Mouse (Mus musculus) limb, embryonic 14.5 days (tissue): ENCODE results near the gene Ppp6r2. TPM values are rescaled to one million over a fixed set of nuclear protein-coding genes. Genes with fewer than 3 reads are reported as not detected.

Experiments
- ATAC-seq: fragments of 200-750 bp; cut with Nextera tagmentation; 2 replicates; pipeline ENCODE4 v1.8.0; 2017; ENCODE audit warnings: low read depth, moderate number of reproducible peaks, moderate TSS enrichment; ENCODE audit not compliant: low FRiP score
- DNase-seq: peaks from one replicate; pipeline ENCODE4 v3.0.0-alpha.2; 2015; ENCODE audit warnings: low spot score
- H3K27ac ChIP-seq: fragments of 300-500 bp; sonication (generic); replicated peaks from 2 replicates; pipeline ENCODE4 v1.5.1; 2014; ENCODE audit warnings: low read depth, mild to moderate bottlenecking, low read length, moderate library complexity, mixed read lengths
- H3K27me3 ChIP-seq: fragments of 300-500 bp; sonication (generic); 2 replicates; pipeline ENCODE4 v1.6.1; 2014; ENCODE audit warnings: low read length, mixed read lengths; ENCODE audit not compliant: control insufficient read depth, insufficient read depth
- H3K36me3 ChIP-seq: fragments of 300-500 bp; sonication (generic); 2 replicates; pipeline ENCODE4 v1.6.1; 2014; ENCODE audit warnings: mild to moderate bottlenecking, low read length, moderate library complexity, mixed read lengths; ENCODE audit not compliant: control insufficient read depth, insufficient read depth
- H3K4me1 ChIP-seq: fragments of 300-500 bp; sonication (generic); 2 replicates; pipeline ENCODE4 v1.6.1; 2014; ENCODE audit warnings: antibody characterized with exemption, low read length, mixed read lengths; ENCODE audit not compliant: control insufficient read depth, insufficient read depth
- H3K4me2 ChIP-seq: fragments of 300-500 bp; sonication (generic); replicated peaks from 2 replicates; pipeline ENCODE4 v1.6.1; 2014; ENCODE audit warnings: low read depth, mild to moderate bottlenecking, low read length, moderate library complexity; ENCODE audit not compliant: severe bottlenecking
- H3K4me3 ChIP-seq: fragments of 300-500 bp; sonication (generic); replicated peaks from 2 replicates; pipeline ENCODE4 v1.5.1; 2014; ENCODE audit warnings: low read length
- H3K9ac ChIP-seq: fragments of 300-500 bp; sonication (generic); 2 replicates; pipeline ENCODE4 v1.6.1; 2014; ENCODE audit warnings: mild to moderate bottlenecking, low read depth, low read length, moderate library complexity; ENCODE audit not compliant: severe bottlenecking
- H3K9me3 ChIP-seq: fragments of 300-500 bp; sonication (generic); 2 replicates; pipeline ENCODE4 v1.6.1; 2016; ENCODE audit warnings: low read length; ENCODE audit not compliant: control insufficient read depth
- POLR2A ChIP-seq: fragments of 200-500 bp; IDR thresholded peaks from 2 replicates; pipeline ENCODE4 v1.8.0; 2012; ENCODE audit warnings: inconsistent platforms, mild to moderate bottlenecking, moderate library complexity, borderline replicate concordance; ENCODE audit not compliant: insufficient read depth, insufficient read length; ENCODE audit errors: extremely low read depth
- WGBS: fragments of 180-500 bp; shearing (Covaris S2); extraction: QIAGEN DNeasy Blood & Tissue Kit; methylation state at CpG from one replicate; pipeline ENCODE4 v1.1.7; 2014; 5-methylcytosine and 5-hydroxymethylcytosine counted together
- polyA plus RNA-seq, 2 experiments: library from polyadenylated mRNA; depleted of rRNA in 1 of 2; stranded (reverse) in 1 of 2; unstranded in 1 of 2; fragments of >200 nt; fragmentation: Nextera tagmentation in 1 of 2; extraction: Ambion mirVana in 1 of 2; gene quantifications; 2 replicates each; pipeline versions ENCODE4 v1.2.1 to v1.2.3; 2012 to 2014

Gene Ppp6r2
- polyA plus RNA-seq, 2 experiments: 28.3 to 71.5 TPM

DNA sequence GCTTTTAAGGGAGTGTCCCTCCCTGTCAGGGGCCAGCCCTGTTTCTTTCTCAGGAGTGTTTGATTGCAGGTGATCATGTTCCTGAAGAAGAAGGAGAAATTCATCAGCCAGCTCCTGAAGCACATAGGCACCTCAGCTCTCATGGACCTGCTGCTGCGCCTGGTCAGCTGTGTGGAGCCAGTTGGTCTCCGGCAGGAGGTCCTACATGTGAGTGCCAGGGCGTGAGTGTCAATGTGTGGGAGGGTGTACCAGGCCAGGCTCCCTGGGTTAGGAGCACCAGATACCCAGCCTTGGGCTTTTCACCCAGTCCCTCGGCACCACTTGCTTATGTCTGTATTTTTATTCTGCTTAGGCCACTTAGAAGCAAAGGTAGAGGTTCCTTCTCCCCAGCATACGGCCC lies 47.6 kb downstream of the Ppp6r2 start:
- H3K36me3 ChIP-seq: peaks cover 45% of the 10 kb centered on the region
- H3K27me3 ChIP-seq: no peaks in the 10 kb centered on the region
- no peak overlapping the region for H3K4me3 ChIP-seq
- no peak for TF ChIP-seq POLR2A
- H3K27ac ChIP-seq: no peak overlapping the region
- 91% methylated on average over 5 of the region's 5 CpGs for WGBS
- H3K4me1 ChIP-seq: no peaks in the 10 kb centered on the region
- H3K9ac ChIP-seq: no peak overlapping the region
- ATAC-seq (no peak), DNase-seq (no peak)
- no peak overlapping the region for H3K4me2 ChIP-seq
- H3K9me3 ChIP-seq: no peaks in the 10 kb centered on the region

DNA sequence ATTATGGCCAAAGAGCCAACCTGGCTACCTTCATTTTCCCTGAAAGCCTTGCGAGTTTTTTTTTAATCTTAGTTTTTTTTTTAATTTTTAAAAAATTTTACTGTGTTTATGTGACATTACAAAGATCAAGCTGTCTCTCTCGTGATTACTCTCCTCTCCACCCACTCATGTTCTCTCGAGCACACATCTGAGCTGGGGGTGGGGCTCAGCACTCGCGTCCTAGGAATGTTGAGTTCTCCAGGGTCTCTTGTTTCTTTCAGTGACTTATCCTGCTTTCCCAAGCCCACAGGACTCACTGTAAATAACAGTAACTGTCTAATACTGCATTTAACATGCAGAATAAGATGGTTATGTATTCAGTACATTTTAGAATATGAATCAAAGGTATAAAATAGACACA lies 53.1 kb downstream of the Ppp6r2 start:
- ATAC-seq (no peak), DNase-seq (no peak)
- Histone ChIP-seq H3K4me3 (no peak overlapping the region), H3K36me3 (peaks cover 65% of the 10 kb centered on the region), H3K4me1 (no peaks in the 10 kb centered on the region), H3K4me2 (no peak overlapping the region), H3K9me3 (no peaks in the 10 kb centered on the region), H3K9ac (no peak overlapping the region), H3K27me3 (no peaks in the 10 kb centered on the region), H3K27ac (no peak overlapping the region)
- no peak for TF ChIP-seq POLR2A
- 82% methylated on average over 5 of the region's 5 CpGs for WGBS

DNA sequence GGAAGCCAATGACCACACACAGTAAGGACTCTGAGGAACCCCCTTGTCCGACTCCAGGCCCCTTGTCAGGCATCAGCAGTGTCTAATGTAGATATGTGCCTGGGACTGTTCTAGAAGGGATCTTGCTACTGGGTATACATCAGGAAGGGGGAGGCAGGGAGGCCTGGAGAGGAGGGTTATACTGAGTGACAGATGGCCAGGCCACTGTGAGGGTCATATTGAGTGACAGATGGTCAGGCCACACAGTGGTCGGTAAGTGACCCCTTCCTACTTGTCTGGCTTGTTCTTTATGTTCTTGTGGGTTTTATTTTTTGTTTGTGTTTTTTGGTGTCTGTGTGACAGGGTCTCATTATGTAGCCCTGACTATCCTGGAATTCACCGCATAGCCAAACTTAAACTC lies 64.1 kb downstream of the Ppp6r2 start:
- Histone ChIP-seq H3K4me1 (no peaks in the 10 kb centered on the region), H3K9me3 (no peaks in the 10 kb centered on the region), H3K9ac (no peak overlapping the region), H3K4me3 (no peak overlapping the region), H3K36me3 (peaks cover 72% of the 10 kb centered on the region), H3K27ac (no peak overlapping the region), H3K27me3 (no peaks in the 10 kb centered on the region), H3K4me2 (no peak overlapping the region)
- ATAC-seq: no peak
- no peak for TF ChIP-seq POLR2A
- 86% methylated on average over 3 of the region's 3 CpGs for WGBS
- DNase-seq: no peak

DNA sequence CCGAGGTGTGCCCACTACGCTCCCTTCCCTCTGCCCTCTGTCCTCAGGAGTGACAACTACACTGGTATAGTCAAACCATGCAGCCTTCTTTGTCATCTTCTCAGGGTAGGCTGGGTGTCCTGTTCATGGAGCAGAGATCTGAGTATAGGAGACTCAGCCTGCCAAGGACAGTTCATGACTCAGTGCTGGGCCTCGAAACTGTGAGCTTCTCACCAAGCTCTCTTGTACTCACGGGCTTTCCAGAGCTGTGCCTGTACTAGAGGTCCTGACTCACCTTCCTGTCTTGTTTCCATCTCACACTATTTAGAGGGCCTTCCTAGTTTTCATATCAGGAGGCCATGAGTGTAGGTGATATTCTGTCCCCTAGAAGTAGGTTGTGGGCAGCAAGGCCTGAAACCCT lies 66.0 kb downstream of the Ppp6r2 start:
- 92% methylated on average over 4 of the region's 4 CpGs for WGBS
- TF ChIP-seq POLR2A: no peak
- Histone ChIP-seq H3K27me3 (no peaks in the 10 kb centered on the region), H3K4me2 (no peak overlapping the region), H3K9me3 (no peaks in the 10 kb centered on the region), H3K36me3 (peaks cover 78% of the 10 kb centered on the region), H3K9ac (no peak overlapping the region), H3K4me1 (no peaks in the 10 kb centered on the region), H3K4me3 (no peak overlapping the region), H3K27ac (no peak overlapping the region)
- no peak for DNase-seq
- ATAC-seq: no peak

DNA sequence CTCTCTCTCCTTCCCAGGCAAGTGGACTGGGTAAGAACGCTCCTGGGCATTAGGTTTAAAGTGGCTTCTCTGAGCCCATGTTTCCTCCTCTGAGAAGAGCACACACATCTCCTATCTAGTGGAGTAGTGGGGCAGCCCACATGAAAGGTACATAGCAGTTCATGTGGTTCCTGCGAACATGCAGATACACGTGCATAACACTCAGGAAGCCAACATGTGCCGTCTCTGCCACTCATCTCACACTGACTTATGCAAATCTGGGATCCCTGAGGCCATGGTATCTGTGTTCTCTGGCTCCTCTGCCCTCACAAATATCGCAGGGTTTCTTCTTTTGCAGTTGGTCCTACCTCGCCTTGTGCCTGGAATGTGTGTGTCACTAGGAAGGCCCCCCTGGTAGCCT lies 71.2 kb downstream of the Ppp6r2 start:
- H3K4me1 ChIP-seq: no peaks in the 10 kb centered on the region
- H3K36me3 ChIP-seq: peaks cover 89% of the 10 kb centered on the region
- 83% methylated on average over 6 of the region's 6 CpGs for WGBS
- no peak overlapping the region for H3K4me3 ChIP-seq
- no peaks in the 10 kb centered on the region for H3K9me3 ChIP-seq
- TF ChIP-seq POLR2A: no peak
- no peaks in the 10 kb centered on the region for H3K27me3 ChIP-seq
- ATAC-seq (no peak), DNase-seq (no peak)
- H3K27ac ChIP-seq: no peak overlapping the region
- H3K4me2 ChIP-seq: no peak overlapping the region
- H3K9ac ChIP-seq: no peak overlapping the region

DNA sequence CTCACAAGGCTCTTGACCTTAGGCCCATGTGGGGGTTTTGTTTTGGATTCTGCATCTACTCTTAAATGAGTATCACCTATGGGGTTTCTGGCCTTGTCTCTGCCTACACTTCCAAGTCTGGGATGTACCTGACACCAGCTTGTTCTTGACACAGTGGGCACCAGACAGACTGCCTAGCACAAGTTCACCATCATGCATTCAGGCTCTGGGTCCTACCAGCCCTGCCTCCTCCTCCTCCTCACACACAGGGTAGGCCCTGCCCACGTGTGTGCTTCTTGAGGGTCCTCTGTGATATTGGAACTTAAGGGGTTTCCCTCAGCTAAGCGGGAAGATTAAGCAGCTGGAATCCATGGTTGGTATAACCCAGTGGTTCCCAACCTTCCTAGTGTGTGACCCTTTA lies 72.7 kb downstream of the Ppp6r2 start:
- no peak for TF ChIP-seq POLR2A
- peaks cover 90% of the 10 kb centered on the region for H3K36me3 ChIP-seq

More for the DNA sequence above, 72.7 kb downstream of the Ppp6r2 start:
- Histone ChIP-seq H3K27me3 (no peaks in the 10 kb centered on the region), H3K4me3 (no peak overlapping the region), H3K4me2 (no peak overlapping the region), H3K27ac (no peak overlapping the region), H3K9ac (no peak overlapping the region), H3K4me1 (no peaks in the 10 kb centered on the region), H3K9me3 (no peaks in the 10 kb centered on the region)
- ATAC-seq: no peak
- no peak for DNase-seq
- WGBS: 88% methylated on average over 2 of the region's 2 CpGs
